Mouse (Mus musculus): Measurements from ENCODE around the gene Mrps21. TPM values are rescaled to one million over a fixed set of nuclear protein-coding genes. Genes with fewer than 3 reads are reported as not detected.

Gene Mrps21
- polyA plus RNA-seq, 1 experiment from 2014 or later, result 355 TPM

GRCm38 (mm10) chr3:95842503-95843214 is 28.7 kb downstream of the Mrps21 start:
- H3K36me3 ChIP-seq, result peaks cover 91% of the 10 kb centered on the region
- H3K27me3 ChIP-seq, result no peaks in the 10 kb centered on the region
- H3K9ac ChIP-seq (replicated peaks), result no peak overlapping the region
- no peak overlapping the region for H3K4me3 ChIP-seq (replicated peaks)
- H3K4me2 ChIP-seq, result no peak overlapping the region
- no peaks in the 10 kb centered on the region for H3K4me1 ChIP-seq (replicated peaks)
- no peak overlapping the region for H3K27ac ChIP-seq
- H3K9me3 ChIP-seq, result no peaks in the 10 kb centered on the region
- ATAC-seq (ENCODE audit: insufficient number of reproducible peaks, insufficient read depth, low FRiP score, low TSS enrichment, low read depth), result no peak
- 86% methylated on average over 3 of the region's 3 CpGs for WGBS

GRCm38 (mm10) chr3:95839250-95839649 is 32.1 kb downstream of the Mrps21 start:
- Histone ChIP-seq H3K9me3 (no peaks in the 10 kb centered on the region), H3K9ac (replicated peaks) (no peak overlapping the region), H3K4me2 (no peak overlapping the region), H3K27me3 (no peaks in the 10 kb centered on the region), H3K36me3 (peaks cover 88% of the 10 kb centered on the region), H3K4me1 (replicated peaks) (no peaks in the 10 kb centered on the region), H3K27ac (no peak overlapping the region), H3K4me3 (replicated peaks) (no peak overlapping the region)
- ATAC-seq (ENCODE audit: insufficient number of reproducible peaks, insufficient read depth, low FRiP score, low TSS enrichment, low read depth), result no peak
- WGBS, result 92% methylated on average over 2 of the region's 2 CpGs

DNA sequence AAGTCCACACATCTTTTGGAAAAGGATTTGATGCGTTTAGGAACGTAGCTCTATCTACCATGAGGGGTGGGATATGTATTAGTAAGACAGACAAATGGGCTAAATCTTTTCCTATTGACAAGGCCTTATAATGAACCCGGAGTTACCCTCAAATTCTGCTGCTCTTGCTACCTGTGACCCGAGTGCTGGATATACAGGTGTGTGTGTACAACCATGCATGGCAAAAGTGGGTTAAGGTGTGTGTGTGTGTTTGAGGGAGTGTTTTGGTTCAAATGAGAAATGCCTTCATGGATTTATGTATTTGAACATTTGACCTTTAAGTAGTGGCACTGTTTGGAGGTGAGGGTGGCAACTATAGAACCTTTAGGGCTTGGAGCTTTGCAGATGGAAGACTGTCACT is 42.3 kb downstream of the Mrps21 start:
- 97% methylated on average over 4 of the region's 4 CpGs for WGBS
- H3K4me3 ChIP-seq (replicated peaks), result no peak overlapping the region
- ATAC-seq (ENCODE audit: insufficient number of reproducible peaks, insufficient read depth, low FRiP score, low TSS enrichment, low read depth), result no peak

GRCm38 (mm10) chr3:95826275-95826674 is 45.0 kb downstream of the Mrps21 start:
- 73% methylated on average over 2 of the region's 2 CpGs for WGBS
- no peaks in the 10 kb centered on the region for H3K27me3 ChIP-seq
- H3K9ac ChIP-seq (replicated peaks), result no peak overlapping the region
- no peaks in the 10 kb centered on the region for H3K4me1 ChIP-seq (replicated peaks)
- peaks cover 40% of the 10 kb centered on the region for H3K36me3 ChIP-seq
- no peak for ATAC-seq (ENCODE audit: insufficient number of reproducible peaks, insufficient read depth, low FRiP score, low TSS enrichment, low read depth)
- no peak overlapping the region for H3K4me3 ChIP-seq (replicated peaks)
- H3K27ac ChIP-seq, result no peak overlapping the region
- no peak overlapping the region for H3K4me2 ChIP-seq
- no peaks in the 10 kb centered on the region for H3K9me3 ChIP-seq

More for the DNA sequence above, 42.3 kb downstream of the Mrps21 start:
- H3K27ac ChIP-seq, result no peak overlapping the region
- H3K27me3 ChIP-seq, result no peaks in the 10 kb centered on the region
- H3K9ac ChIP-seq (replicated peaks), result no peak overlapping the region
- peaks cover 67% of the 10 kb centered on the region for H3K36me3 ChIP-seq
- no peaks in the 10 kb centered on the region for H3K9me3 ChIP-seq
- H3K4me2 ChIP-seq, result no peak overlapping the region
- H3K4me1 ChIP-seq (replicated peaks), result 0 out of 2 replicates have a peak, but pooled peaks cover 2% of the 10 kb centered on the region

DNA sequence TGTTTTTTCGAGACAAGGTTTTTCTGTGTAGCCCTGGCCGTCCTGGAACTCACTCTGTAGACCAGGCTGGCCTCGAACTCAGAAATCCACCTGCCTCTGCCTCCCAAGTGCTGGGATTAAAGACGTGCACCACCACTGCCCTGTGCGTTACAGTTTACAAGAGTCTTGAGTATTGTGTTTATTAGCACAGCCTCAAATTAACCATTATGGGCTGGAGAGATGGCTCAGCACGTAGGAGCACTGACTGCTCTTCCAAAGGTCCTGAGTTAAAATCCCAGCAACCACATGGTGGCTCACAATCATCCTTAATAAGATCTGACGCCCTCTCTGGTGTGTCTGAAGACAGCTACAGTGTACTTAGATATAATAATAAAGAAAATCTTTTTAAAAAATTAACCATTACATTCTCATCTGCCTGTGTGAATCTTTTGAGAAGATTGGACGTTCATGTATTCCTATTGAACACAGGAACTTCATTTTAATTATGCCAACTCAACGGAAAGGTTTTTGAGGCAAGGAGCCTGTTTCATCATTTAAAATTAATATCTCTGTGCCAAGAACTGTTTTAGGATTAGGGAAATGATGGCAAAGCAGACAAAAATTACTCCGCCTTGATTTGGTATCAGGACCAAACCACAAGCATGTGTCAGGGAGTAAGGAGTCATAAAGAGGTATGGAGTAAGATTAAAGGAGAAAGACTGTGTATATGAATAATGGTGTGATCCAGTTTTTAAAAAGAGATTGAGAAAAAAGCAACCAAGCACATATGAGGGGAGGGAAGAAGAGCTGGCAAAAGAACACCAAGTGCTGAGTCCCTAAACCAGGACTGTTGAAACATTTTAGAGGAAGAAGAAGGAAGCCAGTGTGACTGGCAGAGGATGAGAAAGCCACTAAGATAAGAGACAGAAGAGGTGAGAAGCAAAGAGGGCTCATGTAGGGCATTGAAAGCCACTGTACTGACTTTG is 51.0 kb downstream of the Mrps21 start:
- WGBS, result 42% methylated on average over 10 of the region's 10 CpGs
- Histone ChIP-seq H3K27me3 (no peaks in the 10 kb centered on the region), H3K4me3 (replicated peaks) (peak overlapping the region; percentile 82), H3K4me2 (peak overlapping the region; percentile 56), H3K9ac (replicated peaks) (peak overlapping the region; percentile 73), H3K9me3 (no peaks in the 10 kb centered on the region), H3K27ac (peak overlapping the region; percentile 99), H3K4me1 (replicated peaks) (peaks cover 11% of the 10 kb centered on the region), H3K36me3 (no peaks in the 10 kb centered on the region; the same call in 1 of the 2 replicates)
- ATAC-seq (ENCODE audit: insufficient number of reproducible peaks, insufficient read depth, low FRiP score, low TSS enrichment, low read depth), result peak; percentile 7; the same call in 1 of the 2 replicates

DNA sequence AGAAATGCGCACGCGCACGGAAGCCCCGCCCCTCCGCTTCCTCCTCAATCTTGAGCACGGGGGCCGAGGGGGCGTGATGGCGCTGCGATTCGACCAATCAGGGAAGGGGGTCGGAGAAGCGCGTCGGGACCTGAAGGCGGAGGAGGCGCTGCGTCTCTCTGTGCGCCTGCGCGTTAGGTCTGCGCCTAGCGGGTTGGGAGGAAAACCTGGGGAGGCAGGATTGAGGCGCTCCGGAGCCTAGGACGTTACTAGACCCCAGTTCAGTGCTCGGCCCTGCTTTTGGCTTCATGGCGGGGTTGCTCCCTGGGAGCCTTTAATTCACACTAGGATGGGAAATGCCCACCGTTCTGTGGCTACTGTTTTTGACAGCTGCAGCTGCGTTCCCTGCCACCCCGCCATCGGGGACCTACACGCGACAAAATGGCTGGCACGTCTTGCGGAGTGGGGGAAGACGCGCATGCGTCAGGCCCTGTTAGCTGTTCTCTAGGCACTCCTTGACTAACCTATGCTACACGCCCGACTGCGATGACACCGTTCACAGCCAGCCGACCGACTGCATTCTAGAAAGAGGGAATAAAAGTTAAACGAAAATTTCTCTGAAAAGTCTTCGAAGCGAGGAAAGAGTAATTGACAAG is 51.9 kb downstream of the Mrps21 start:
- under 1% methylated on average over 49 of the region's 49 CpGs for WGBS
- Histone ChIP-seq H3K4me2 (peak overlapping the region; percentile 56), H3K27ac (peak overlapping the region; percentile 99), H3K9ac (replicated peaks) (peak overlapping the region; percentile 73), H3K9me3 (no peaks in the 10 kb centered on the region), H3K4me3 (replicated peaks) (peak overlapping the region; percentile 82), H3K36me3 (no peaks in the 10 kb centered on the region; the same call in 1 of the 2 replicates), H3K27me3 (no peaks in the 10 kb centered on the region), H3K4me1 (replicated peaks) (peaks cover 11% of the 10 kb centered on the region)
- ATAC-seq (ENCODE audit: insufficient number of reproducible peaks, insufficient read depth, low FRiP score, low TSS enrichment, low read depth), result peak; percentile 97

- Histone ChIP-seq H3K27me3 (no peaks in the 10 kb centered on the region), H3K36me3 (no peaks in the 10 kb centered on the region; the same call in 1 of the 2 replicates), H3K4me1 (replicated peaks) (peaks cover 11% of the 10 kb centered on the region), H3K9me3 (no peaks in the 10 kb centered on the region), H3K9ac (replicated peaks) (peak within 1 kb of the TSS; percentile 97), H3K4me3 (replicated peaks) (peak within 1 kb of the TSS; percentile 82), H3K27ac (peak within 1 kb of the TSS; percentile 100), H3K4me2 (peak within 1 kb of the TSS; percentile 67)
- under 1% methylated on average over 60 of the region's 60 CpGs for WGBS
- 0 out of 2 replicates have a peak, but pooled peaks have one; percentile 42 for ATAC-seq (ENCODE audit: insufficient number of reproducible peaks, insufficient read depth, low FRiP score, low TSS enrichment, low read depth)
Measured at GRCm38 (mm10) chr3:95818571-95819288, 52.6 kb downstream of the Mrps21 start, which contains the start of gene Rprd2. Gene Rprd2 (minus strand): TSS chr3:95818863.

GRCm38 (mm10) chr3:95818026-95818511 is 53.2 kb downstream of the Mrps21 start:
- no peaks in the 10 kb centered on the region; the same call in 1 of the 2 replicates for H3K36me3 ChIP-seq
- H3K27ac ChIP-seq, result peak overlapping the region; percentile 100
- no peaks in the 10 kb centered on the region for H3K27me3 ChIP-seq
- peak overlapping the region; percentile 82 for H3K4me3 ChIP-seq (replicated peaks)
- H3K4me1 ChIP-seq (replicated peaks), result peaks cover 11% of the 10 kb centered on the region
- peak overlapping the region; percentile 97 for H3K9ac ChIP-seq (replicated peaks)
- under 1% methylated on average over 21 of the region's 21 CpGs for WGBS
- no peaks in the 10 kb centered on the region for H3K9me3 ChIP-seq
- peak overlapping the region; percentile 67 for H3K4me2 ChIP-seq
- no peak for ATAC-seq (ENCODE audit: insufficient number of reproducible peaks, insufficient read depth, low FRiP score, low TSS enrichment, low read depth)

- Histone ChIP-seq H3K36me3 (peaks cover 2% of the 10 kb centered on the region; the same call in 1 of the 2 replicates), H3K4me3 (replicated peaks) (no peak overlapping the region), H3K27ac (no peak overlapping the region), H3K4me1 (replicated peaks) (peaks cover 11% of the 10 kb centered on the region), H3K4me2 (peak overlapping the region; percentile 67), H3K9ac (replicated peaks) (no peak overlapping the region), H3K9me3 (no peaks in the 10 kb centered on the region), H3K27me3 (no peaks in the 10 kb centered on the region)
- WGBS, result 93% methylated on average over 3 of the region's 3 CpGs
- no peak for ATAC-seq (ENCODE audit: insufficient number of reproducible peaks, insufficient read depth, low FRiP score, low TSS enrichment, low read depth)
Measured at GRCm38 (mm10) chr3:95816681-95817080, 54.6 kb downstream of the Mrps21 start.
